In genomic region chr2:126765867-126766582, GRCm38 (mm10) we compare ENCODE assay signal across 8 mouse cellular contexts. TPM values are rescaled to one million over a fixed set of nuclear protein-coding genes. Genes with fewer than 3 reads are reported as not detected.
DNase-seq lines count a peak whose midpoint lies in the region; ATAC-seq and TF ChIP-seq lines count a peak whose summit lies in the region.

No protein-coding gene starts in this region.

- TF ChIP-seq EP300 in heart, postnatal 0 days (IDR thresholded peaks at IDR 0.05; ENCODE audit: low read depth): no peak
- no peak for TF ChIP-seq EP300 in liver, postnatal 0 days (IDR thresholded peaks at IDR 0.05; ENCODE audit: low read depth)

- TF ChIP-seq CTCF in heart, postnatal 0 days (IDR thresholded peaks at IDR 0.05; ENCODE audit: low read depth): no peak
- TF ChIP-seq CTCF in liver, postnatal 0 days (IDR thresholded peaks at IDR 0.05; ENCODE audit: low read depth): no peak

- peaks cover 23% of the 10 kb centered on the region for H3K36me3 ChIP-seq in heart, postnatal 0 days (replicated peaks; ENCODE audit: control insufficient read depth, insufficient read depth, low read length)
- H3K36me3 ChIP-seq in forebrain, embryonic 14.5 days (ENCODE audit: control insufficient read depth, insufficient read depth, low read length): peaks cover 20% of the 10 kb centered on the region
- H3K36me3 ChIP-seq in midbrain, embryonic 12.5 days: peaks cover 19% of the 10 kb centered on the region
- H3K36me3 ChIP-seq in liver, postnatal 0 days (replicated peaks; ENCODE audit: insufficient read depth, low read length): peaks cover 13% of the 10 kb centered on the region

- intact Hi-C loops in heart, postnatal 10 days (cut with DNase I): no loop called here
- intact Hi-C loops in left cerebral cortex, postnatal 10 days (cut with DNase I): no loop called here

- no peak overlapping the region for H3K27ac ChIP-seq in heart, postnatal 0 days (ENCODE audit: low read depth)
- no peak overlapping the region for H3K27ac ChIP-seq in forebrain, embryonic 14.5 days (ENCODE audit: low read depth, low read length)
- no peak overlapping the region for H3K27ac ChIP-seq in midbrain, embryonic 12.5 days (replicated peaks)
- no peak overlapping the region for H3K27ac ChIP-seq in liver, postnatal 0 days (ENCODE audit: low read depth)

- H3K4me2 ChIP-seq in heart, postnatal 0 days (ENCODE audit: low read depth, low read length): 0 out of 2 replicates have a peak overlapping the region, but pooled peaks have one; percentile 8
- no peak overlapping the region for H3K4me2 ChIP-seq in forebrain, embryonic 14.5 days (ENCODE audit: low read length)
- H3K4me2 ChIP-seq in midbrain, embryonic 12.5 days (replicated peaks): no peak overlapping the region
- H3K4me2 ChIP-seq in liver, postnatal 0 days (ENCODE audit: low read depth, low read length): no peak overlapping the region

- no peak overlapping the region for H3K4me3 ChIP-seq in heart, postnatal 0 days (ENCODE audit: low read depth, low read length)
- no peak overlapping the region for H3K4me3 ChIP-seq in forebrain, embryonic 14.5 days (ENCODE audit: low read depth, low read length)
- H3K4me3 ChIP-seq in midbrain, embryonic 12.5 days: no peak overlapping the region
- no peak overlapping the region for H3K4me3 ChIP-seq in liver, postnatal 0 days (ENCODE audit: low read depth, low read length)

- 27% methylated on average over 11 of the region's 11 CpGs for WGBS in heart, postnatal 0 days
- WGBS in forebrain, embryonic 14.5 days: 45% methylated on average over 11 of the region's 11 CpGs
- WGBS in midbrain, embryonic 12.5 days: 53% methylated on average over 11 of the region's 11 CpGs
- whole genome bisulfite sequencing in liver, postnatal 0 days (ENCODE audit: insufficient replicate concordance): 44% methylated on average over 11 of the region's 11 CpGs

- H3K27me3 ChIP-seq in heart, postnatal 0 days (ENCODE audit: control insufficient read depth, insufficient read depth, low read length): no peaks in the 10 kb centered on the region
- no peaks in the 10 kb centered on the region for H3K27me3 ChIP-seq in forebrain, embryonic 14.5 days (replicated peaks; ENCODE audit: control insufficient read depth, insufficient read depth, low read length)
- H3K27me3 ChIP-seq in midbrain, embryonic 12.5 days: no peaks in the 10 kb centered on the region
- no peaks in the 10 kb centered on the region for H3K27me3 ChIP-seq in liver, postnatal 0 days (ENCODE audit: insufficient read depth, low read length)

- no peaks in the 10 kb centered on the region for H3K9me3 ChIP-seq in heart, postnatal 0 days (replicated peaks; ENCODE audit: control insufficient read depth, low read length)
- no peaks in the 10 kb centered on the region for H3K9me3 ChIP-seq in forebrain, embryonic 14.5 days (replicated peaks; ENCODE audit: control insufficient read depth, low read length)
- H3K9me3 ChIP-seq in midbrain, embryonic 12.5 days: no peaks in the 10 kb centered on the region
- no peaks in the 10 kb centered on the region for H3K9me3 ChIP-seq in liver, postnatal 0 days (ENCODE audit: low read length)

- no peak for DNase-seq in heart, postnatal 0 days (ENCODE audit: low spot score)
- DNase-seq in heart, postnatal 10 days: no peak
- DNase-seq in MN1 (ENCODE audit: low spot score): peak; percentile 20
- DNase-seq in forebrain, embryonic 14.5 days (ENCODE audit: low spot score): peak; percentile 62
- no peak for DNase-seq in left cerebral cortex, postnatal 10 days (ENCODE audit: extremely low spot score in 1 of 2, low spot score in 2 of 2)
- DNase-seq in liver, postnatal 0 days: no peak

- H3K9ac ChIP-seq in heart, postnatal 0 days (replicated peaks; ENCODE audit: low read depth, low read length): no peak overlapping the region
- no peak overlapping the region for H3K9ac ChIP-seq in forebrain, embryonic 14.5 days (ENCODE audit: low read length)
- H3K9ac ChIP-seq in midbrain, embryonic 12.5 days (replicated peaks): 0 out of 2 replicates have a peak overlapping the region, but pooled peaks have one; percentile 4
- no peak overlapping the region for H3K9ac ChIP-seq in liver, postnatal 0 days (replicated peaks)

- ATAC-seq in heart, postnatal 0 days (ENCODE audit: insufficient read depth, low read depth): no peak
- ATAC-seq in forebrain, embryonic 14.5 days: peak; percentile 90
- peak; percentile 78 for ATAC-seq in midbrain, embryonic 12.5 days (ENCODE audit: low FRiP score, low read depth)
- ATAC-seq in cerebellum, adult (ENCODE audit: insufficient number of reproducible peaks, low FRiP score, low TSS enrichment): no peak
- no peak for ATAC-seq in liver, postnatal 0 days

- no peaks in the 10 kb centered on the region for H3K4me1 ChIP-seq in heart, postnatal 0 days (ENCODE audit: control insufficient read depth, insufficient read depth)
- no peaks in the 10 kb centered on the region for H3K4me1 ChIP-seq in forebrain, embryonic 14.5 days (ENCODE audit: control insufficient read depth, insufficient read depth, low read length)
- H3K4me1 ChIP-seq in midbrain, embryonic 12.5 days: peaks cover 3% of the 10 kb centered on the region; the same call in 1 of the 2 replicates
- no peaks in the 10 kb centered on the region for H3K4me1 ChIP-seq in liver, postnatal 0 days (ENCODE audit: insufficient read depth)

RNA-seq across cellular contexts. Expression of gene Usp50, which starts 17.2 kb away (rescaled TPM):
- total RNA-seq in heart, postnatal 0 days (2014; rRNA removed; ENCODE audit: low replicate concordance): 0.15 and 1.0 TPM in 2 replicates
- polyA plus RNA-seq in heart, postnatal 0 days (2015; fragmentation: Nextera tagmentation; extraction: Ambion mirVana): 1.7 and 2.2 TPM in 2 replicates
- total RNA-seq in heart, postnatal 10 days (2021): not detected
- polyA plus RNA-seq in forebrain, embryonic 14.5 days (2014; fragmentation: Nextera tagmentation; extraction: Ambion mirVana): 2.2 and 2.3 TPM in 2 replicates
- polyA plus RNA-seq in midbrain, embryonic 12.5 days (2016; fragmentation: Nextera tagmentation; extraction: Ambion mirVana): 3.0 and 3.5 TPM in 2 replicates
- total RNA-seq in left cerebral cortex, postnatal 10 days (2021): not detected
- 1.6 TPM in 2 replicates for polyA plus RNA-seq in liver, postnatal 0 days (2015; fragmentation: Nextera tagmentation; extraction: Ambion mirVana)

RNA-seq across cellular contexts. Expression of gene Usp8, which starts 58.9 kb away (rescaled TPM):
- total RNA-seq in heart, postnatal 0 days (2014; rRNA removed; ENCODE audit: low replicate concordance): 9.0 and 12.3 TPM in 2 replicates
- polyA plus RNA-seq in heart, postnatal 0 days (2015; fragmentation: Nextera tagmentation; extraction: Ambion mirVana): 19.0 and 19.4 TPM in 2 replicates
- total RNA-seq in heart, postnatal 10 days (2021): 10 to 100 TPM; 32.1 to 36.2 TPM
- polyA plus RNA-seq in forebrain, embryonic 14.5 days (2014; fragmentation: Nextera tagmentation; extraction: Ambion mirVana): 27.8 and 28.8 TPM in 2 replicates
- 40.6 and 40.9 TPM in 2 replicates for polyA plus RNA-seq in midbrain, embryonic 12.5 days (2016; fragmentation: Nextera tagmentation; extraction: Ambion mirVana)
- total RNA-seq in left cerebral cortex, postnatal 10 days (2021): 10 to 100 TPM; 30.7 to 35.8 TPM
- polyA plus RNA-seq in liver, postnatal 0 days (2015; fragmentation: Nextera tagmentation; extraction: Ambion mirVana): 11.2 and 12.9 TPM in 2 replicates

Comparison
In these comparisons a context has a peak if more than half of its experiments do, and no peak if none do; other contexts are left out.
1. ATAC-seq: peak in forebrain, embryonic 14.5 days (single experiment) and midbrain, embryonic 12.5 days (single experiment); none in heart, postnatal 0 days (single experiment), cerebellum, adult (single experiment) and liver, postnatal 0 days (single experiment).
2. DNase-seq: peak in MN1 (single experiment) and forebrain, embryonic 14.5 days (single experiment); none in heart, postnatal 0 days (single experiment), heart, postnatal 10 days (0 of 2), left cerebral cortex, postnatal 10 days (0 of 2) and liver, postnatal 0 days (single experiment).